8 mouse cellular contexts compared by ENCODE assay signal in the genomic region with DNA sequence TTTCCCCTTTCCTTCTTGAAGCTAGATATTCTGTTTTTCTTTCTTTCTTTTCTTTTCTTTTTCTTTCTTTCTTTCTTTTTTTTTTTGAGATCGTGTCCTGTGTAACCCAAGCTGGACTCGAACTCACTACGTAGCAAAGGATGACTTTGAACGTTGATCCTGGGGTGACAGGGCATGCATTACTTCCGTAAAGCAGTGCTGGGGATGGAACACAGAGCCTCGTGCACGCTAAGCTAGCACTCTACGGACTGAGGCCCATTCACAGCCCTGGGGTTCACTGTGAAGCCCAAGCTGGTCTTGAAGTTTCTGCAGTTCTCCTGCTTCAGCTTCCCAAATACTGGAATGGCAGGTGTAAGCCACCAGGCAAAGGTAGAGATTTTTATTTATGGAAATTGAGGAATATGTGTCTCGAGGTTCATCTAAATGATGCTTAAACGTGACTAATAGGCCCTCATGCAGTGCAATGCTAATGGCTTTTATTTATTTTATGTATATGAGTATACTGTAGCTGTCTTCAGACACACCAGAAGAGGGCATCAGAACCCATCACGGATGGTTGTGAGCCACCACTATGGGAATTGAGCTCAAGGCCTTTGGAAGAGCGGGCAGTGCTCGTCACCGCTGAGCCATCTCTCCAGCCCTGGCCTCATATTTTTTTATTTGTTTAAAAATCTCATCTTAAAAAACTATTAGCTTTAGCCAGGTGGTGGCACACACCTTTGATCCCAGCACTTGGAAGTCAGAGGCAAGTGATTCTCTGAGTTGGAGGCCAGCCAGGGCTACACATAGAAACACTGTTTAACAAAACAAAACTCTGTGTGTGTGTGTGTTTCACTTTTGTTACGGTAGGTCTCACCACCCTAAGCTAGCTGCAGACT. TPM values are rescaled to one million over a fixed set of nuclear protein-coding genes. Genes with fewer than 3 reads are reported as not detected.
DNase-seq lines count a peak whose midpoint lies in the region; ATAC-seq lines count a peak whose summit lies in the region.

No protein-coding gene starts in this region.

- H3K27me3 ChIP-seq in erythroblast, embryonic 14.5 days (ENCODE audit: control insufficient read depth) = no peaks in the 10 kb centered on the region
- H3K27me3 ChIP-seq in forebrain, embryonic 15.5 days = no peaks in the 10 kb centered on the region
- no peaks in the 10 kb centered on the region for H3K27me3 ChIP-seq in liver, embryonic 11.5 days (replicated peaks; ENCODE audit: control insufficient read depth, insufficient read depth, low read length)

- H3K4me1 ChIP-seq in erythroblast, embryonic 14.5 days (ENCODE audit: control insufficient read depth) = peaks cover 34% of the 10 kb centered on the region
- peaks cover 13% of the 10 kb centered on the region for H3K4me1 ChIP-seq in forebrain, embryonic 15.5 days
- peaks cover 11% of the 10 kb centered on the region for H3K4me1 ChIP-seq in liver, embryonic 11.5 days (replicated peaks; ENCODE audit: control insufficient read depth, insufficient read depth, low read length)

- H3K4me3 ChIP-seq in erythroblast, embryonic 14.5 days (replicated peaks) = peak overlapping the region; percentile 83
- H3K4me3 ChIP-seq in forebrain, embryonic 15.5 days = peak overlapping the region; percentile 93
- peak overlapping the region; percentile 68 for H3K4me3 ChIP-seq in liver, embryonic 11.5 days (ENCODE audit: low read depth, low read length)

- peak overlapping the region; percentile 48; the same call in 1 of the 2 replicates for H3K27ac ChIP-seq in forebrain, embryonic 15.5 days (replicated peaks)
- H3K27ac ChIP-seq in liver, embryonic 11.5 days (ENCODE audit: low read depth, low read length) = peak overlapping the region; percentile 23

- peak overlapping the region; percentile 52 for H3K4me2 ChIP-seq in forebrain, embryonic 15.5 days (replicated peaks)
- peak overlapping the region; percentile 71 for H3K4me2 ChIP-seq in liver, embryonic 11.5 days

- peak overlapping the region; percentile 87 for H3K9ac ChIP-seq in forebrain, embryonic 15.5 days (replicated peaks)
- peak overlapping the region; percentile 84 for H3K9ac ChIP-seq in liver, embryonic 11.5 days (ENCODE audit: low read depth, low read length)

- no peaks in the 10 kb centered on the region for H3K9me3 ChIP-seq in erythroblast, embryonic 14.5 days (ENCODE audit: control insufficient read depth, low read length)
- no peaks in the 10 kb centered on the region for H3K9me3 ChIP-seq in forebrain, embryonic 15.5 days
- H3K9me3 ChIP-seq in liver, embryonic 11.5 days (ENCODE audit: control insufficient read depth, low read length) = no peaks in the 10 kb centered on the region

- peak; percentile 66 for DNase-seq in 416B (ENCODE audit: low read depth)
- DNase-seq in liver, embryonic 11.5 days (ENCODE audit: low spot score) = no peak
- DNase-seq in right cerebral cortex, postnatal 4 days = no peak
- no peak for DNase-seq in right cerebral cortex, postnatal 25 days
- DNase-seq in adrenal gland, adult 2 months = no peak

- ATAC-seq in erythroblast, adult 5-6 weeks (replicated peaks; ENCODE audit: low FRiP score, poor library complexity, severe bottlenecking) = no peak
- ATAC-seq in forebrain, embryonic 15.5 days (replicated peaks) = no peak
- ATAC-seq in liver, embryonic 11.5 days (replicated peaks; ENCODE audit: low FRiP score) = peak; percentile 33; the same call in 1 of the 2 replicates

- H3K36me3 ChIP-seq in erythroblast, embryonic 14.5 days (ENCODE audit: control insufficient read depth) = peaks cover 40% of the 10 kb centered on the region
- H3K36me3 ChIP-seq in forebrain, embryonic 15.5 days = no peaks in the 10 kb centered on the region
- 0 out of 2 replicates have a peak, but pooled peaks cover 3% of the 10 kb centered on the region for H3K36me3 ChIP-seq in liver, embryonic 11.5 days (ENCODE audit: control insufficient read depth, insufficient read depth, low read length)

- 31% methylated on average over 15 of the region's 15 CpGs for WGBS in forebrain, embryonic 15.5 days
- WGBS in liver, embryonic 11.5 days = 20% methylated on average over 15 of the region's 15 CpGs

RNA-seq across cellular contexts. Expression of a gene that starts 2.1 kb away (rescaled TPM):
- 6.8 TPM in 2 replicates for polyA plus RNA-seq in erythroblast, embryonic 14.5 days (2012)
- total RNA-seq in erythroblast, adult 5-6 weeks (2015; ENCODE audit: low replicate concordance) = 26.7 and 51.0 TPM in 2 replicates
- 14.7 and 23.7 TPM in 2 replicates for total RNA-seq in erythroblast, adult 5-6 weeks (2017; ENCODE audit: low replicate concordance)
- 218 TPM in 2 replicates for polyA plus RNA-seq in forebrain, embryonic 15.5 days (2015; fragmentation: Nextera tagmentation; extraction: Ambion mirVana)
- 363 and 374 TPM in 2 replicates for polyA plus RNA-seq in liver, embryonic 11.5 days (2014; fragmentation: Nextera tagmentation; extraction: Ambion mirVana)
- 10 to 100 TPM; 40.0 to 48.4 TPM for total RNA-seq in adrenal gland, adult 2 months (2021)
- 25.2 and 29.5 TPM in 2 replicates for polyA plus RNA-seq in adrenal gland, adult 2 months (2012; rRNA removed)

RNA-seq across cellular contexts. Expression of a gene that starts 23.3 kb away (rescaled TPM):
- not detected in 2 replicates for polyA plus RNA-seq in erythroblast, embryonic 14.5 days (2012)
- total RNA-seq in erythroblast, adult 5-6 weeks (2015; ENCODE audit: low replicate concordance) = 0.84 TPM in 1 of 2 replicates, not detected in the other
- not detected in 2 replicates for total RNA-seq in erythroblast, adult 5-6 weeks (2017; ENCODE audit: low replicate concordance)
- polyA plus RNA-seq in forebrain, embryonic 15.5 days (2015; fragmentation: Nextera tagmentation; extraction: Ambion mirVana) = 0.36 and 0.59 TPM in 2 replicates
- not detected in 2 replicates for polyA plus RNA-seq in liver, embryonic 11.5 days (2014; fragmentation: Nextera tagmentation; extraction: Ambion mirVana)
- total RNA-seq in adrenal gland, adult 2 months (2021) = not detected
- 0.04 TPM in 1 of 2 replicates, not detected in the other for polyA plus RNA-seq in adrenal gland, adult 2 months (2012; rRNA removed)

RNA-seq across cellular contexts. Expression of a gene that starts 31.0 kb away (rescaled TPM):
- 0.14 and 0.16 TPM in 2 replicates for polyA plus RNA-seq in erythroblast, embryonic 14.5 days (2012)
- total RNA-seq in erythroblast, adult 5-6 weeks (2015; ENCODE audit: low replicate concordance) = 0.21 and 0.96 TPM in 2 replicates
- total RNA-seq in erythroblast, adult 5-6 weeks (2017; ENCODE audit: low replicate concordance) = 2.1 and 4.0 TPM in 2 replicates
- 14.7 and 15.0 TPM in 2 replicates for polyA plus RNA-seq in forebrain, embryonic 15.5 days (2015; fragmentation: Nextera tagmentation; extraction: Ambion mirVana)
- 1.4 and 1.7 TPM in 2 replicates for polyA plus RNA-seq in liver, embryonic 11.5 days (2014; fragmentation: Nextera tagmentation; extraction: Ambion mirVana)
- total RNA-seq in adrenal gland, adult 2 months (2021) = 10 to 100 TPM; 13.3 to 21.5 TPM
- 15.1 and 16.8 TPM in 2 replicates for polyA plus RNA-seq in adrenal gland, adult 2 months (2012; rRNA removed)

RNA-seq across cellular contexts. Expression of a gene that starts 31.6 kb away (rescaled TPM):
- 0.16 and 0.17 TPM in 2 replicates for polyA plus RNA-seq in erythroblast, embryonic 14.5 days (2012)
- 1.5 and 5.0 TPM in 2 replicates for total RNA-seq in erythroblast, adult 5-6 weeks (2015; ENCODE audit: low replicate concordance)
- 7.5 and 10.9 TPM in 2 replicates for total RNA-seq in erythroblast, adult 5-6 weeks (2017; ENCODE audit: low replicate concordance)
- 2.6 and 4.4 TPM in 2 replicates for polyA plus RNA-seq in forebrain, embryonic 15.5 days (2015; fragmentation: Nextera tagmentation; extraction: Ambion mirVana)
- polyA plus RNA-seq in liver, embryonic 11.5 days (2014; fragmentation: Nextera tagmentation; extraction: Ambion mirVana) = 2.0 and 2.1 TPM in 2 replicates
- 1 to 10 TPM; 2.8 to 6.3 TPM for total RNA-seq in adrenal gland, adult 2 months (2021)
- polyA plus RNA-seq in adrenal gland, adult 2 months (2012; rRNA removed) = 1.9 and 2.7 TPM in 2 replicates

RNA-seq across cellular contexts. Expression of a gene that starts 56.0 kb away (rescaled TPM):
- polyA plus RNA-seq in erythroblast, embryonic 14.5 days (2012) = 18.5 and 18.7 TPM in 2 replicates
- 63.7 and 79.4 TPM in 2 replicates for total RNA-seq in erythroblast, adult 5-6 weeks (2015; ENCODE audit: low replicate concordance)
- 93.5 and 98.1 TPM in 2 replicates for total RNA-seq in erythroblast, adult 5-6 weeks (2017; ENCODE audit: low replicate concordance)
- 405 and 408 TPM in 2 replicates for polyA plus RNA-seq in forebrain, embryonic 15.5 days (2015; fragmentation: Nextera tagmentation; extraction: Ambion mirVana)
- 401 and 428 TPM in 2 replicates for polyA plus RNA-seq in liver, embryonic 11.5 days (2014; fragmentation: Nextera tagmentation; extraction: Ambion mirVana)
- total RNA-seq in adrenal gland, adult 2 months (2021) = 100 to 1,000 TPM; 243 to 252 TPM
- 186 and 212 TPM in 2 replicates for polyA plus RNA-seq in adrenal gland, adult 2 months (2012; rRNA removed)
